Mouse (Mus musculus) embryonic fibroblast, embryonic 13.5 days (primary cell): ENCODE data around the gene Ptprb. TPM values are rescaled to one million over a fixed set of nuclear protein-coding genes. Genes with fewer than 3 reads are reported as not detected.

ENCODE experiments used
- H3K27ac ChIP-seq: 2 replicates; pipeline ENCODE4 v1.5.1; 2012; ENCODE audit warnings: low read length, control low read depth, inconsistent platforms; ENCODE audit not compliant: insufficient read depth
- H3K4me1 ChIP-seq: 2 replicates; pipeline ENCODE4 v1.6.1; 2011; ENCODE audit warnings: low read length; ENCODE audit not compliant: control insufficient read depth, insufficient read depth
- H3K4me3 ChIP-seq: 2 replicates; pipeline ENCODE4 v1.5.1; 2011; ENCODE audit warnings: mild to moderate bottlenecking, control low read depth, low read length; ENCODE audit not compliant: insufficient read depth
- CTCF ChIP-seq: IDR thresholded peaks from 2 replicates; pipeline ENCODE4 v1.5.1; 2011; ENCODE audit warnings: mild to moderate bottlenecking, control low read depth, low read length, moderate library complexity, borderline replicate concordance; ENCODE audit not compliant: insufficient read depth
- POLR2A ChIP-seq: IDR thresholded peaks from 2 replicates; pipeline ENCODE4 v1.6.1; 2011; ENCODE audit warnings: low read depth, mild to moderate bottlenecking, control low read depth, low read length, moderate library complexity
- polyA plus RNA-seq: library from polyadenylated mRNA; stranded (reverse); fragments of >200 nt; gene quantifications from 2 replicates; pipeline ENCODE4 v1.2.4, GENCODE M21; 2011; ENCODE audit warnings: low read depth; ENCODE audit not compliant: missing spikeins, insufficient read length

Gene Ptprb
- polyA plus RNA-seq, 1 experiment, result 7.6 TPM

GRCm38 (mm10) chr10:116266561-116267433, 8.5 kb upstream of the Ptprb start:
- H3K4me3 ChIP-seq, result no peak overlapping the region
- peak overlapping the region; percentile 93 for H3K27ac ChIP-seq
- peaks cover 19% of the 10 kb centered on the region for H3K4me1 ChIP-seq
- TF ChIP-seq POLR2A (no peak), CTCF (no peak)

- peak overlapping the region; percentile 93 for H3K27ac ChIP-seq
- H3K4me3 ChIP-seq, result no peak overlapping the region
- TF ChIP-seq POLR2A (no peak), CTCF (no peak)
- H3K4me1 ChIP-seq, result peaks cover 17% of the 10 kb centered on the region; the same call in 1 of the 2 replicates
These were observed 7.9 kb upstream of the Ptprb start for GRCm38 (mm10) chr10:116267434-116267822.

GRCm38 (mm10) chr10:116268343-116268742, 7.0 kb upstream of the Ptprb start:
- peaks cover 17% of the 10 kb centered on the region; the same call in 1 of the 2 replicates for H3K4me1 ChIP-seq
- TF ChIP-seq CTCF, result no peak
- no peak for TF ChIP-seq POLR2A
- no peak overlapping the region for H3K4me3 ChIP-seq
- H3K27ac ChIP-seq, result peak overlapping the region; percentile 93

- H3K27ac ChIP-seq, result no peak overlapping the region
- no peak overlapping the region for H3K4me3 ChIP-seq
- TF ChIP-seq POLR2A, result no peak
- no peak for TF ChIP-seq CTCF
- peaks cover 17% of the 10 kb centered on the region; the same call in 1 of the 2 replicates for H3K4me1 ChIP-seq
These were observed 4.5 kb upstream of the Ptprb start for GRCm38 (mm10) chr10:116270646-116271469.

GRCm38 (mm10) chr10:116271470-116271915, 3.8 kb upstream of the Ptprb start:
- peaks cover 13% of the 10 kb centered on the region; the same call in 1 of the 2 replicates for H3K4me1 ChIP-seq
- no peak overlapping the region for H3K4me3 ChIP-seq
- H3K27ac ChIP-seq, result no peak overlapping the region
- TF ChIP-seq CTCF (no peak), POLR2A (no peak)

GRCm38 (mm10) chr10:116272156-116272555, 3.2 kb upstream of the Ptprb start:
- Histone ChIP-seq H3K27ac (no peak overlapping the region), H3K4me1 (peaks cover 10% of the 10 kb centered on the region; the same call in 1 of the 2 replicates), H3K4me3 (no peak overlapping the region)
- TF ChIP-seq POLR2A, result no peak
- no peak for TF ChIP-seq CTCF

- no peak overlapping the region for H3K27ac ChIP-seq
- no peaks in the 10 kb centered on the region for H3K4me1 ChIP-seq
- TF ChIP-seq POLR2A (no peak), CTCF (no peak)
- H3K4me3 ChIP-seq, result no peak overlapping the region
These were observed 11.5 kb downstream of the Ptprb start for GRCm38 (mm10) chr10:116286697-116287344.

- TF ChIP-seq CTCF, result no peak
- no peak for TF ChIP-seq POLR2A
- Histone ChIP-seq H3K4me3 (no peak overlapping the region), H3K27ac (no peak overlapping the region), H3K4me1 (no peaks in the 10 kb centered on the region)
These were observed 12.8 kb downstream of the Ptprb start for GRCm38 (mm10) chr10:116288130-116288529.

- no peaks in the 10 kb centered on the region for H3K4me1 ChIP-seq
- no peak for TF ChIP-seq CTCF
- TF ChIP-seq POLR2A, result no peak
- no peak overlapping the region for H3K27ac ChIP-seq
- H3K4me3 ChIP-seq, result no peak overlapping the region
These were observed 15.2 kb downstream of the Ptprb start for GRCm38 (mm10) chr10:116290483-116290882.
